Mouse (Mus musculus): ENCODE data around the gene 4930438A08Rik. TPM values are rescaled to one million over a fixed set of nuclear protein-coding genes. Genes with fewer than 3 reads are reported as not detected.
A peak's percentile ranks its signal among the peaks of the same experiment; 100 is the strongest.
"Not testable (repeated sequence)": the region's sequence is repeated elsewhere in the genome, so short reads cannot be mapped to it uniquely, and the experiment has no call there.

4930438A08Rik gene
- total RNA-seq, 4 experiments from 2014 or later: not detected

GRCm38 (mm10) chr11:58281970-58282496 is 7.4 kb downstream of the 4930438A08Rik start:
- DNase-seq (ENCODE audit: low spot score): no peak

GRCm38 (mm10) chr11:58282518-58282917 is 7.9 kb downstream of the 4930438A08Rik start:
- DNase-seq (ENCODE audit: low spot score): no peak

GRCm38 (mm10) chr11:58289992-58290682 is 15.5 kb downstream of the 4930438A08Rik start:
- no peak for DNase-seq (ENCODE audit: low spot score)

- DNase-seq (ENCODE audit: low spot score): no peak
Measured at GRCm38 (mm10) chr11:58290812-58291211, 16.2 kb downstream of the 4930438A08Rik start.

GRCm38 (mm10) chr11:58292791-58293190 is 18.2 kb downstream of the 4930438A08Rik start:
- no peak for DNase-seq (ENCODE audit: low spot score)

- DNase-seq (ENCODE audit: low spot score): no peak
Measured at GRCm38 (mm10) chr11:58297396-58297795, 22.8 kb downstream of the 4930438A08Rik start.

- DNase-seq (ENCODE audit: low spot score): peak; percentile 72
Measured at GRCm38 (mm10) chr11:58301057-58301456, 26.5 kb downstream of the 4930438A08Rik start.

GRCm38 (mm10) chr11:58301837-58302754 is 27.5 kb downstream of the 4930438A08Rik start:
- DNase-seq (ENCODE audit: low spot score): peak; percentile 99

- DNase-seq (ENCODE audit: low spot score): no peak
Measured at GRCm38 (mm10) chr11:58302774-58303445, 28.3 kb downstream of the 4930438A08Rik start.

GRCm38 (mm10) chr11:58303594-58303993 is 29.0 kb downstream of the 4930438A08Rik start:
- DNase-seq (ENCODE audit: low spot score): no peak

GRCm38 (mm10) chr11:58305299-58305698 is 30.7 kb downstream of the 4930438A08Rik start:
- DNase-seq (ENCODE audit: low spot score): not testable (repeated sequence)

GRCm38 (mm10) chr11:58306860-58307308 is 32.3 kb downstream of the 4930438A08Rik start, which contains the start of gene Zfp692:
Zfp692 (plus strand) TSS chr11:58307069.
- DNase-seq (ENCODE audit: low spot score): peak; percentile 94

GRCm38 (mm10) chr11:58307411-58308080 is 32.9 kb downstream of the 4930438A08Rik start:
- DNase-seq (ENCODE audit: low spot score): peak; percentile 39

- no peak for DNase-seq (ENCODE audit: low spot score)
Measured at GRCm38 (mm10) chr11:58308661-58309060, 34.1 kb downstream of the 4930438A08Rik start.

- DNase-seq (ENCODE audit: low spot score): no peak
Measured at GRCm38 (mm10) chr11:58314069-58314468, 39.5 kb downstream of the 4930438A08Rik start.

GRCm38 (mm10) chr11:58315536-58316168 is 41.1 kb downstream of the 4930438A08Rik start:
- no peak for DNase-seq (ENCODE audit: low spot score)

GRCm38 (mm10) chr11:58316344-58316743 is 41.7 kb downstream of the 4930438A08Rik start:
- DNase-seq (ENCODE audit: low spot score): no peak

- DNase-seq (ENCODE audit: low spot score): no peak
Measured at GRCm38 (mm10) chr11:58316768-58317390, 42.3 kb downstream of the 4930438A08Rik start.

- peak; percentile 96 for DNase-seq (ENCODE audit: low spot score)
Measured at GRCm38 (mm10) chr11:58322824-58323569, 48.4 kb downstream of the 4930438A08Rik start.

All from heart, adult 8-10 months (tissue).